Mouse (Mus musculus): ENCODE data around the gene Lgals9. TPM values are rescaled to one million over a fixed set of nuclear protein-coding genes. Genes with fewer than 3 reads are reported as not detected.
A peak's percentile ranks its signal among the peaks of the same experiment; 100 is the strongest.

The Lgals9 gene
- total and polyA plus RNA-seq, 3 experiments: 160 to 287 (median 228) TPM

- H3K9ac ChIP-seq (ENCODE audit: control insufficient read depth, low read depth, low read length, poor library complexity, severe bottlenecking): no peak overlapping the region
- H3K79me2 ChIP-seq (ENCODE audit: control insufficient read depth, insufficient read depth, low read length, poor library complexity): no peaks in the 10 kb centered on the region
- TF ChIP-seq SIN3A (IDR thresholded peaks at IDR 0.05; ENCODE audit: low read length) (no peak), SMC3 (IDR thresholded peaks at IDR 0.05; ENCODE audit: low read depth, low read length) (no peak), GABPA (IDR thresholded peaks at IDR 0.05; ENCODE audit: low read depth, low read length) (no peak), POLR2AphosphoS2 (IDR thresholded peaks at IDR 0.05; ENCODE audit: low read length) (no peak), MAFK (IDR thresholded peaks at IDR 0.05; ENCODE audit: borderline replicate concordance, low read depth, low read length) (no peak), MYC (IDR thresholded peaks at IDR 0.05; ENCODE audit: low read depth, low read length) (no peak), CHD2 (IDR thresholded peaks at IDR 0.05; ENCODE audit: low read length) (no peak), TBP (IDR thresholded peaks at IDR 0.05; ENCODE audit: low read depth, low read length) (no peak), RAD21 (IDR thresholded peaks at IDR 0.05; ENCODE audit: low read depth, low read length) (no peak), MEF2A (IDR thresholded peaks at IDR 0.05; ENCODE audit: extremely low read depth, insufficient replicate concordance, low read depth, low read length, poor library complexity, severe bottlenecking) (no peak), EP300 (IDR thresholded peaks at IDR 0.05; ENCODE audit: low read depth in 1 of 2, low read length in 2 of 2) (no peak), CTCF (IDR thresholded peaks at IDR 0.05 in 2 of 3, conservative IDR thresholded peaks at IDR 0.05 in 1 of 3; ENCODE audit: control insufficient read depth in 1 of 3, insufficient read depth in 1 of 3, low read depth in 2 of 3, low read length in 3 of 3, poor library complexity in 1 of 3, severe bottlenecking in 1 of 3) (no peak), MXI1 (IDR thresholded peaks at IDR 0.05; ENCODE audit: low read depth, low read length) (no peak), MAX (IDR thresholded peaks at IDR 0.05; ENCODE audit: low read length) (no peak), UBTF (IDR thresholded peaks at IDR 0.05; ENCODE audit: borderline replicate concordance, insufficient read depth, low read depth, low read length) (no peak), POLR2AphosphoS5 (IDR thresholded peaks at IDR 0.05; ENCODE audit: borderline replicate concordance, low read depth, low read length) (no peak), POLR2A (IDR thresholded peaks at IDR 0.05; ENCODE audit: control insufficient read depth in 1 of 2, insufficient read depth in 1 of 2, low read depth in 1 of 2, low read length in 2 of 2, poor library complexity in 1 of 2) (no peak), ELF1 (IDR thresholded peaks at IDR 0.05; ENCODE audit: low read depth, low read length) (no peak), ZKSCAN1 (IDR thresholded peaks at IDR 0.05; ENCODE audit: low read depth, low read length) (no peak)
- H3K9me3 ChIP-seq (replicated peaks; ENCODE audit: insufficient read depth, low read length): no peaks in the 10 kb centered on the region
- H3K4me1 ChIP-seq (ENCODE audit: control insufficient read depth in 1 of 2, insufficient read depth in 2 of 2, low read length in 2 of 2): no peaks in the 10 kb centered on the region
- H3K27ac ChIP-seq (ENCODE audit: control insufficient read depth, low read depth, low read length): no peak overlapping the region
- peaks cover 8 to 12% of the 10 kb centered on the region in 2 experiments for H3K27me3 ChIP-seq (ENCODE audit: control insufficient read depth in 1 of 2, insufficient read depth in 2 of 2, low read length in 2 of 2)
- no peak overlapping the region for H3K4me3 ChIP-seq (ENCODE audit: control insufficient read depth in 1 of 2, insufficient read depth in 1 of 2, low read depth in 2 of 2, low read length in 2 of 2)
- no peaks in the 10 kb centered on the region for H3K36me3 ChIP-seq (ENCODE audit: control insufficient read depth in 1 of 2, insufficient read depth in 2 of 2, low read length in 2 of 2)
- no peak for DNase-seq (ENCODE audit: low read depth, low spot score)
Observed at GRCm38 (mm10) chr11:78924111-78924510, 60.6 kb downstream of the Lgals9 start.

- peak; percentile 73 for DNase-seq (ENCODE audit: low read depth, low spot score)
- H3K9me3 ChIP-seq (replicated peaks; ENCODE audit: insufficient read depth, low read length): no peaks in the 10 kb centered on the region
- no peak overlapping the region for H3K27ac ChIP-seq (ENCODE audit: control insufficient read depth, low read depth, low read length)
- H3K36me3 ChIP-seq (ENCODE audit: control insufficient read depth in 1 of 2, insufficient read depth in 2 of 2, low read length in 2 of 2): no peaks in the 10 kb centered on the region
- no peaks in the 10 kb centered on the region for H3K79me2 ChIP-seq (ENCODE audit: control insufficient read depth, insufficient read depth, low read length, poor library complexity)
- H3K4me3 ChIP-seq (ENCODE audit: control insufficient read depth in 1 of 2, insufficient read depth in 1 of 2, low read depth in 2 of 2, low read length in 2 of 2): no peak overlapping the region
- no peak overlapping the region for H3K9ac ChIP-seq (ENCODE audit: control insufficient read depth, low read depth, low read length, poor library complexity, severe bottlenecking)
- H3K4me1 ChIP-seq (ENCODE audit: control insufficient read depth in 1 of 2, insufficient read depth in 2 of 2, low read length in 2 of 2): no peaks in the 10 kb centered on the region
- TF ChIP-seq GATA1 (IDR thresholded peaks at IDR 0.05; ENCODE audit: low read depth, low read length): no peak
- no peak for TF ChIP-seq ZMIZ1 (IDR thresholded peaks at IDR 0.05; ENCODE audit: low read depth, low read length)
- peak; percentile 92 for TF ChIP-seq RAD21 (IDR thresholded peaks at IDR 0.05; ENCODE audit: low read depth, low read length)
- TF ChIP-seq KAT2A (conservative IDR thresholded peaks at IDR 0.05; ENCODE audit: low read depth, low read length): no peak
- TF ChIP-seq ELF1 (IDR thresholded peaks at IDR 0.05; ENCODE audit: low read depth, low read length): no peak
- TF ChIP-seq CTCF (IDR thresholded peaks at IDR 0.05 in 2 of 3, conservative IDR thresholded peaks at IDR 0.05 in 1 of 3; ENCODE audit: control insufficient read depth in 1 of 3, insufficient read depth in 1 of 3, low read depth in 2 of 3, low read length in 3 of 3, poor library complexity in 1 of 3, severe bottlenecking in 1 of 3): peak; percentile 96 to 99 (median 97)
- TF ChIP-seq RCOR1 (IDR thresholded peaks at IDR 0.05; ENCODE audit: low read depth, low read length): no peak
- peak; percentile 88 for TF ChIP-seq ZC3H11A (IDR thresholded peaks at IDR 0.05; ENCODE audit: low read depth, low read length)
- no peak for TF ChIP-seq BHLHE40 (IDR thresholded peaks at IDR 0.05; ENCODE audit: borderline replicate concordance, low read depth, low read length)
- no peak for TF ChIP-seq ZKSCAN1 (IDR thresholded peaks at IDR 0.05; ENCODE audit: low read depth, low read length)
- TF ChIP-seq NRF1 (IDR thresholded peaks at IDR 0.05; ENCODE audit: insufficient read depth, low read depth, low read length, poor library complexity, severe bottlenecking): no peak
- peak; percentile 96 for TF ChIP-seq SMC3 (IDR thresholded peaks at IDR 0.05; ENCODE audit: low read depth, low read length)
- no peak for TF ChIP-seq E2F4 (IDR thresholded peaks at IDR 0.05; ENCODE audit: borderline replicate concordance, low read depth, low read length)
- H3K27me3 ChIP-seq (ENCODE audit: control insufficient read depth in 1 of 2, insufficient read depth in 2 of 2, low read length in 2 of 2): peaks cover 6 to 7% of the 10 kb centered on the region in 2 experiments
Observed at GRCm38 (mm10) chr11:78922678-78923407, 61.9 kb downstream of the Lgals9 start.
